Mouse (Mus musculus): ENCODE data around the gene E130308A19Rik. TPM values are rescaled to one million over a fixed set of nuclear protein-coding genes. Genes with fewer than 3 reads are reported as not detected.
A peak's percentile ranks its signal among the peaks of the same experiment; 100 is the strongest.

Gene E130308A19Rik
- polyA plus RNA-seq, 1 experiment, result 3.0 TPM

GRCm38 (mm10) chr4:59777828-59778227 lies 151.8 kb downstream of the E130308A19Rik start:
- Histone ChIP-seq H3K4me3 (no peak overlapping the region), H3ac (ENCODE audit: control insufficient read depth, insufficient read length) (no peak overlapping the region), H3K27me3 (ENCODE audit: control insufficient read depth, insufficient read depth, insufficient read length) (no peaks in the 10 kb centered on the region), H3K4me2 (ENCODE audit: low read depth) (no peak overlapping the region), H3K79me2 (ENCODE audit: control insufficient read depth, insufficient read depth) (peaks cover 60% of the 10 kb centered on the region), H3K36me3 (ENCODE audit: control insufficient read depth, insufficient read depth) (peaks cover 26% of the 10 kb centered on the region)
- no peak for TF ChIP-seq MAX (IDR thresholded peaks at IDR 0.05; ENCODE audit: low read depth)

GRCm38 (mm10) chr4:59780568-59780967 lies 154.6 kb downstream of the E130308A19Rik start:
- Histone ChIP-seq H3K27me3 (ENCODE audit: control insufficient read depth, insufficient read depth, insufficient read length) (no peaks in the 10 kb centered on the region), H3K79me2 (ENCODE audit: control insufficient read depth, insufficient read depth) (peaks cover 65% of the 10 kb centered on the region), H3K36me3 (ENCODE audit: control insufficient read depth, insufficient read depth) (peaks cover 3% of the 10 kb centered on the region), H3ac (ENCODE audit: control insufficient read depth, insufficient read length) (no peak overlapping the region), H3K4me3 (no peak overlapping the region), H3K4me2 (ENCODE audit: low read depth) (no peak overlapping the region)
- no peak for TF ChIP-seq USF1 (IDR thresholded peaks at IDR 0.05; ENCODE audit: low read depth)
- TF ChIP-seq E2F4 (IDR thresholded peaks at IDR 0.05; ENCODE audit: insufficient read depth), result no peak
- no peak for TF ChIP-seq REST (IDR thresholded peaks at IDR 0.05; ENCODE audit: insufficient read depth, insufficient read length)
- TF ChIP-seq TCF3 (IDR thresholded peaks at IDR 0.05; ENCODE audit: insufficient read length, low read depth), result no peak
- TF ChIP-seq POLR2A (IDR thresholded peaks at IDR 0.05; ENCODE audit: insufficient read length, low read depth), result no peak
- no peak for TF ChIP-seq CEBPB (IDR thresholded peaks at IDR 0.05; ENCODE audit: insufficient read depth, poor library complexity, severe bottlenecking)
- no peak for TF ChIP-seq MYOG (IDR thresholded peaks at IDR 0.05; ENCODE audit: control insufficient read depth in 1 of 3, insufficient read depth in 1 of 3, insufficient read length in 2 of 3, low read depth in 2 of 3)
- no peak for TF ChIP-seq MAX (IDR thresholded peaks at IDR 0.05; ENCODE audit: low read depth)
- no peak for TF ChIP-seq TCF12 (IDR thresholded peaks at IDR 0.05; ENCODE audit: insufficient read depth, poor library complexity, severe bottlenecking)

DNA sequence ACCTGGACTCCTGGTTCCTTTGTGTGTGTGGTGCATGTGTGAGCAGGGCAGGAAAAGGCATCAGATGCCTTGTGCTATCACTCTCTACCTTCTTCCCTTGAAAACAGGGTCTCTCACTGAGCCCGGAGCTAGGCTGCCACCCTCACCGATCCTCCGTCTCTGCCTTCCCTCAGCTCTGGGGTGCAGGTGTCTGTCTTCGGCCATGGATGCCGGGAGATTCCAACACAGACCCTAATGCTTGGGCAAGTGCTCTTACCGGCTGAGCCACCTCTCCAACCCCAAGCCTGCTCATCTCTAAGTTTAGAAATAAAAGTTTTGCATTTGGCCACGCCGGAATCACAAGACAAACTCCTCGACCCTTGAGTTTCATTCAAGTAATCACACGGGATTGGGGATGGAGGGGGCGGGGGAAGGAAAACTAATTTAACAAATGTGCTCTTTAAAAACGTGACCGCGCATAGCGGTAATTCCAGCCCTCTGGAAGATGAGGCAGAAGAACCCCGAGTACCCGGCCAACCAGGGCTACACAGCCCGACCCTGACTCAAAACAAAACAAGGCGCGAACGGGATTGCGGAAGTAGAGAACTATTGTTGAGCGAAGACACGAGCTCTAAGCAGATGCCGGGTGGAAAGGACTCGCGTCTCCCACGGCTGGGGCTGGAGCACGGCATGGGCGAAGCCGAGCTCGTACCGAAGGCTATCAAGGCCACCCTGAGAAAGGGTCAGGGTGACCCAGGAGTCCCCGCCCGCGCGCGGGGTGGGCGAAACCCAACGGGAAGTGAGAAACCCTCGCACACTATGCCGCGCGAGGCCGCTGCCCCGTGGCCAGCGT lies 157.1 kb downstream of the E130308A19Rik start:
- TF ChIP-seq REST (IDR thresholded peaks at IDR 0.05; ENCODE audit: insufficient read depth, insufficient read length), result no peak
- no peak for TF ChIP-seq MYOD1 (IDR thresholded peaks at IDR 0.05; ENCODE audit: control insufficient read depth in 1 of 3, insufficient read length in 2 of 3, low read depth in 2 of 3)
- TF ChIP-seq POLR2A (IDR thresholded peaks at IDR 0.05; ENCODE audit: insufficient read length, low read depth), result no peak
- no peak for TF ChIP-seq USF1 (IDR thresholded peaks at IDR 0.05; ENCODE audit: low read depth)
- no peak for TF ChIP-seq MYOG (IDR thresholded peaks at IDR 0.05; ENCODE audit: control insufficient read depth in 1 of 3, insufficient read depth in 1 of 3, insufficient read length in 2 of 3, low read depth in 2 of 3)
- TF ChIP-seq TCF3 (IDR thresholded peaks at IDR 0.05; ENCODE audit: insufficient read length, low read depth), result no peak
- TF ChIP-seq TCF12 (IDR thresholded peaks at IDR 0.05; ENCODE audit: insufficient read depth, poor library complexity, severe bottlenecking), result no peak
- TF ChIP-seq SRF (IDR thresholded peaks at IDR 0.05; ENCODE audit: control insufficient read depth, insufficient read length, low read depth), result no peak
- TF ChIP-seq CEBPB (IDR thresholded peaks at IDR 0.05; ENCODE audit: insufficient read depth, poor library complexity, severe bottlenecking), result no peak
- TF ChIP-seq MAX (IDR thresholded peaks at IDR 0.05; ENCODE audit: low read depth), result no peak
- TF ChIP-seq E2F4 (IDR thresholded peaks at IDR 0.05; ENCODE audit: insufficient read depth), result no peak
- no peak for TF ChIP-seq POLR2AphosphoS2 (IDR thresholded peaks at IDR 0.05; ENCODE audit: insufficient read length, low read depth)
- H3ac ChIP-seq (ENCODE audit: control insufficient read depth, insufficient read length), result peak overlapping the region; percentile 71
- peak overlapping the region; percentile 83 for H3K4me3 ChIP-seq
- H3K27me3 ChIP-seq (ENCODE audit: control insufficient read depth, insufficient read depth, insufficient read length), result peaks cover 4% of the 10 kb centered on the region
- no peaks in the 10 kb centered on the region for H3K36me3 ChIP-seq (ENCODE audit: control insufficient read depth, insufficient read depth)
- peaks cover 52% of the 10 kb centered on the region for H3K79me2 ChIP-seq (ENCODE audit: control insufficient read depth, insufficient read depth)
- H3K4me2 ChIP-seq (ENCODE audit: low read depth), result peak overlapping the region; percentile 92

DNA sequence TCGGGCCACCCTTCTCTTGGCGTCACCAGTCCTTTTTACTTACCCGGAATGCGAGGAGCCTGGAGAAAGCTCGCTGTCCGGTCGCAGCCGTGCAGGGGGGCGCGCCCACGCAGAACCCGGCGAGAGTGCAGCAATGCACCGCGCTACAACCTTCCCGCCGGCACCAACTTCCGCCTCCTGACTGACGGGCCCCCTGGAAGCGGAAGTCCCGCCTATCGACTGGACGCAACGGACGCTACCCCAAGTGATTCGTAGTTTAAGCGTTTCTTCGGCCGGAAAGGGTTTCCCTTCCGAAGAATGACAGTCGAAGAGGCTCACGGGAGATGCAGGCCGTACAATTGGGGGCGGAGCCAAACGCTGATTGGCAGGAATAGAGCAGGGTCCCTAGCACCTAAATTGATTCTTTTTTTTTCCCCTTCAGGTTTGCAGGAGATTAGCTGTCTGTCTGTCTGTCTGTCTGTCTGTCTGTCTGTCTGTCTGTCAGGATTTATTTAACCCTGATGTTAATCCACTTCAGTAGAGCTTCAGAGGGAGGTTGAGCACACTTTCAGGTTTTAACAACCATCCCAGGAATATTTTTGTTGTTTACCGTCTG lies 157.8 kb downstream of the E130308A19Rik start:
- Histone ChIP-seq H3ac (ENCODE audit: control insufficient read depth, insufficient read length) (peak overlapping the region; percentile 71), H3K36me3 (ENCODE audit: control insufficient read depth, insufficient read depth) (no peaks in the 10 kb centered on the region), H3K4me2 (ENCODE audit: low read depth) (peak overlapping the region; percentile 73), H3K27me3 (ENCODE audit: control insufficient read depth, insufficient read depth, insufficient read length) (peaks cover 4% of the 10 kb centered on the region), H3K4me3 (peak overlapping the region; percentile 83), H3K79me2 (ENCODE audit: control insufficient read depth, insufficient read depth) (peaks cover 45% of the 10 kb centered on the region)
- TF ChIP-seq POLR2A (IDR thresholded peaks at IDR 0.05; ENCODE audit: insufficient read length, low read depth) (peak; percentile 71), E2F4 (IDR thresholded peaks at IDR 0.05; ENCODE audit: insufficient read depth) (peak; percentile 81), POLR2AphosphoS2 (IDR thresholded peaks at IDR 0.05; ENCODE audit: insufficient read length, low read depth) (peak; percentile 57), USF1 (IDR thresholded peaks at IDR 0.05; ENCODE audit: low read depth) (no peak), TCF12 (IDR thresholded peaks at IDR 0.05; ENCODE audit: insufficient read depth, poor library complexity, severe bottlenecking) (no peak), MYOD1 (IDR thresholded peaks at IDR 0.05; ENCODE audit: control insufficient read depth in 1 of 3, insufficient read length in 2 of 3, low read depth in 2 of 3) (no peak), REST (IDR thresholded peaks at IDR 0.05; ENCODE audit: insufficient read depth, insufficient read length) (no peak), CEBPB (IDR thresholded peaks at IDR 0.05; ENCODE audit: insufficient read depth, poor library complexity, severe bottlenecking) (no peak)

DNA sequence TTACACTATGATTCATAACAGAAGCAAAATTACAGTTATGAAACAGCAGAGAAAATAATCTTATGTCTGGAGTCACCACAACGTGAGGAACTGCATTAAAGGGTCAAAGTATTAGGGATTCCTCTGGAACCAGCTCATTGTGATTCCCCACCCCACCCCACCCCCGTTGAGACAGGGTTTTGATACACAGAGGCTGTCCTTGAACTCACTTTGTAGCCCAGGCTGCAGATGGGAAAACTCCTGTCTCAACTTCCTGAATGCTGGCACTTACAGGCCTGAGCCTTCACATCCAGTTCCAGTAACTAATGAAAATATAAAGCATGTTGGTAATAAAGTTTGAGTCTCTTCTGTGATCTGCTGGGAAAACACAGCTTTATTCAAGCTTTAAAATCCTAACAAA lies 159.4 kb downstream of the E130308A19Rik start:
- Histone ChIP-seq H3K36me3 (ENCODE audit: control insufficient read depth, insufficient read depth) (no peaks in the 10 kb centered on the region), H3K27me3 (ENCODE audit: control insufficient read depth, insufficient read depth, insufficient read length) (peaks cover 4% of the 10 kb centered on the region), H3K4me2 (ENCODE audit: low read depth) (no peak overlapping the region), H3ac (ENCODE audit: control insufficient read depth, insufficient read length) (no peak overlapping the region), H3K4me3 (no peak overlapping the region), H3K79me2 (ENCODE audit: control insufficient read depth, insufficient read depth) (peaks cover 30% of the 10 kb centered on the region)
- TF ChIP-seq POLR2A (IDR thresholded peaks at IDR 0.05; ENCODE audit: insufficient read length, low read depth), result no peak
- no peak for TF ChIP-seq CEBPB (IDR thresholded peaks at IDR 0.05; ENCODE audit: insufficient read depth, poor library complexity, severe bottlenecking)
- TF ChIP-seq REST (IDR thresholded peaks at IDR 0.05; ENCODE audit: insufficient read depth, insufficient read length), result no peak
- no peak for TF ChIP-seq MAX (IDR thresholded peaks at IDR 0.05; ENCODE audit: low read depth)
- TF ChIP-seq USF1 (IDR thresholded peaks at IDR 0.05; ENCODE audit: low read depth), result no peak
- TF ChIP-seq TCF12 (IDR thresholded peaks at IDR 0.05; ENCODE audit: insufficient read depth, poor library complexity, severe bottlenecking), result no peak
- TF ChIP-seq E2F4 (IDR thresholded peaks at IDR 0.05; ENCODE audit: insufficient read depth), result no peak
- no peak for TF ChIP-seq POLR2AphosphoS2 (IDR thresholded peaks at IDR 0.05; ENCODE audit: insufficient read length, low read depth)
- no peak for TF ChIP-seq MYOG (IDR thresholded peaks at IDR 0.05; ENCODE audit: control insufficient read depth in 1 of 3, insufficient read depth in 1 of 3, insufficient read length in 2 of 3, low read depth in 2 of 3)
- no peak for TF ChIP-seq TCF3 (IDR thresholded peaks at IDR 0.05; ENCODE audit: insufficient read length, low read depth)
- TF ChIP-seq MYOD1 (IDR thresholded peaks at IDR 0.05; ENCODE audit: control insufficient read depth in 1 of 3, insufficient read length in 2 of 3, low read depth in 2 of 3), result no peak
- TF ChIP-seq SRF (IDR thresholded peaks at IDR 0.05; ENCODE audit: control insufficient read depth, insufficient read length, low read depth), result no peak

Data from myocyte (in vitro differentiated cells).